Mouse (Mus musculus) intestine, embryonic 14.5 days (tissue): ENCODE measurements around the gene Nrp1. TPM values are rescaled to one million over a fixed set of nuclear protein-coding genes. Genes with fewer than 3 reads are reported as not detected.

Experiments used
- ATAC-seq: fragments of 200-750 bp; cut with Nextera tagmentation; replicated peaks from 2 replicates; pipeline ENCODE4 v1.8.0; 2017; ENCODE audit warnings: low read depth, moderate number of reproducible peaks, moderate TSS enrichment, moderate library complexity; ENCODE audit not compliant: low FRiP score, low TSS enrichment
- DNase-seq: peaks from one replicate; pipeline ENCODE4 v3.0.0-alpha.2; 2018; ENCODE audit warnings: low spot score
- H3K27ac ChIP-seq: fragments of 300-500 bp; sonication (generic); 2 replicates; pipeline ENCODE4 v1.5.1; 2014; ENCODE audit warnings: low read depth, mild to moderate bottlenecking, control low read depth
- H3K27me3 ChIP-seq: fragments of 300-500 bp; sonication (generic); replicated peaks from 2 replicates; pipeline ENCODE4 v1.6.1; 2014; ENCODE audit warnings: low read length, control low read depth; ENCODE audit not compliant: control insufficient read depth, insufficient read depth
- H3K36me3 ChIP-seq: fragments of 300-500 bp; sonication (generic); 2 replicates; pipeline ENCODE4 v1.6.1; 2014; ENCODE audit warnings: low read length, control low read depth; ENCODE audit not compliant: control insufficient read depth, insufficient read depth
- H3K4me1 ChIP-seq: fragments of 300-500 bp; sonication (generic); replicated peaks from 2 replicates; pipeline ENCODE4 v1.6.1; 2014; ENCODE audit warnings: low read length, control low read depth, mixed read lengths; ENCODE audit not compliant: control insufficient read depth, insufficient read depth
- H3K4me2 ChIP-seq: fragments of 300-500 bp; sonication (generic); 2 replicates; pipeline ENCODE4 v1.6.1; 2014; ENCODE audit warnings: low read length
- H3K4me3 ChIP-seq: fragments of 300-500 bp; sonication (generic); 2 replicates; pipeline ENCODE4 v1.5.1; 2014; ENCODE audit warnings: low read depth, low read length, control low read depth, mixed read lengths
- H3K9ac ChIP-seq: fragments of 300-500 bp; sonication (generic); 2 replicates; pipeline ENCODE4 v1.6.1; 2014; ENCODE audit warnings: mild to moderate bottlenecking, low read length
- H3K9me3 ChIP-seq: fragments of 300-500 bp; sonication (generic); 2 replicates; pipeline ENCODE4 v1.6.1; 2016; ENCODE audit warnings: low read length, control low read depth; ENCODE audit not compliant: control insufficient read depth
- WGBS: fragments of 180-500 bp; shearing (Covaris S2); extraction: QIAGEN DNeasy Blood & Tissue Kit; methylation state at CpG from one replicate; pipeline ENCODE4 v1.1.7; 2014; 5-methylcytosine and 5-hydroxymethylcytosine counted together
- polyA plus RNA-seq: library from polyadenylated mRNA; unstranded; fragments of >200 nt; fragmentation: Nextera tagmentation; extraction: Ambion mirVana; gene quantifications from 2 replicates; pipeline ENCODE4 v1.2.1, GENCODE M21; 2014

Gene Nrp1
- polyA plus RNA-seq, 1 experiment from 2014 or later: 66.0 TPM

- 65% methylated on average over 5 of the region's 5 CpGs for WGBS
- Histone ChIP-seq H3K36me3 (peaks cover 33% of the 10 kb centered on the region), H3K4me2 (no peak overlapping the region), H3K4me1 (no peaks in the 10 kb centered on the region), H3K4me3 (no peak overlapping the region), H3K9me3 (no peaks in the 10 kb centered on the region), H3K27ac (no peak overlapping the region), H3K27me3 (no peaks in the 10 kb centered on the region), H3K9ac (no peak overlapping the region)
- peak; percentile 57 for ATAC-seq
- no peak for DNase-seq
Observed at GRCm38 (mm10) chr8:128473456-128474239, 115.2 kb downstream of the Nrp1 start.

- no peaks in the 10 kb centered on the region for H3K9me3 ChIP-seq
- ATAC-seq (no peak), DNase-seq (no peak)
- H3K4me2 ChIP-seq: no peak overlapping the region
- H3K36me3 ChIP-seq: peaks cover 28% of the 10 kb centered on the region
- H3K27ac ChIP-seq: 0 out of 2 replicates have a peak overlapping the region, but pooled peaks have one; percentile 11
- H3K27me3 ChIP-seq: no peaks in the 10 kb centered on the region
- WGBS: 47% methylated on average over 2 of the region's 2 CpGs
- no peak overlapping the region for H3K9ac ChIP-seq
- H3K4me1 ChIP-seq: no peaks in the 10 kb centered on the region
- H3K4me3 ChIP-seq: no peak overlapping the region
Observed at GRCm38 (mm10) chr8:128474614-128475013, 116.2 kb downstream of the Nrp1 start.

DNA sequence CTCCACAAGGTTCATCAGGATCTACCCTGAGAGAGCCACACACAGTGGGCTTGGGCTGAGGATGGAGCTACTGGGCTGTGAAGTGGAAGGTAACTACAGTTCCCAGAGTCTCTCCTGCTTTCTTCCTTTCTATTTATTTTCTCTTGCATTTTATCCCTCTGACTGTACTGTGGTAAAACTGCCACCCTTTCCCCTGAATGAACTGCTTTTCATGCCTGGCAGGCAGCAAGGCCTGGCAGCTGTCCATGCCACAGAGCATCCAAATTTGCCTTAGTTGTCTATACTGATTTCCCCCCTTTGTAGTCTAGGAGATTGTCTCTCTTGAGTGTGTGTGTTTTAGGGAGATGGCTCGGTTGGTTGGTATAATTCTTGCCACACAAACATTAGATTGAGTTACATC lies 117.8 kb downstream of the Nrp1 start:
- Histone ChIP-seq H3K4me3 (no peak overlapping the region), H3K27ac (no peak overlapping the region), H3K36me3 (peaks cover 27% of the 10 kb centered on the region), H3K4me2 (no peak overlapping the region), H3K9ac (no peak overlapping the region), H3K27me3 (no peaks in the 10 kb centered on the region), H3K4me1 (no peaks in the 10 kb centered on the region), H3K9me3 (no peaks in the 10 kb centered on the region)
- DNase-seq (no peak), ATAC-seq (no peak)
- WGBS: 78% methylated on average over 1 of the region's 1 CpGs

DNA sequence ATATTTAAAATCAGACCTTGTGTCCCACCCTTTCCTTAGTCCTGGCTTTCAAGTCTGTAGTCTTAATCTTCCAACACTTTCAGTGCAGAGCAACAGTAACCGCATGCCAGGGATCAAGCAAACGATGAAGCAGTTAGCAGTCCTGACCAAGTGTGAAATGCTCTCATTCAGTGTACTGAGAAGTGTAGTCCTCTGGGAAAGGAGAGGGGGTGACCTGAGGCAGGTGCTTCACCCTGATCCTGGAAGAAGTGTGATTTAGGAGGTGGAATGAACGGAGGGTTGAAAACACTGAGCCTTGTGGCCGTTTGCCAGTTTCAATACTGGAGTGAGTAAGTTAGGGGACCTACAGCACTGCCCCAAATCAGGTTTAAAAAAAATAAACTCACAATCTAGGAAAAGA lies 119.6 kb downstream of the Nrp1 start:
- H3K27ac ChIP-seq: no peak overlapping the region
- no peak for ATAC-seq
- H3K4me2 ChIP-seq: no peak overlapping the region
- no peaks in the 10 kb centered on the region for H3K27me3 ChIP-seq
- 85% methylated on average over 4 of the region's 4 CpGs for WGBS
- DNase-seq: no peak
- no peak overlapping the region for H3K9ac ChIP-seq
- H3K9me3 ChIP-seq: no peaks in the 10 kb centered on the region
- H3K4me1 ChIP-seq: no peaks in the 10 kb centered on the region
- H3K36me3 ChIP-seq: peaks cover 24% of the 10 kb centered on the region
- H3K4me3 ChIP-seq: no peak overlapping the region

DNA sequence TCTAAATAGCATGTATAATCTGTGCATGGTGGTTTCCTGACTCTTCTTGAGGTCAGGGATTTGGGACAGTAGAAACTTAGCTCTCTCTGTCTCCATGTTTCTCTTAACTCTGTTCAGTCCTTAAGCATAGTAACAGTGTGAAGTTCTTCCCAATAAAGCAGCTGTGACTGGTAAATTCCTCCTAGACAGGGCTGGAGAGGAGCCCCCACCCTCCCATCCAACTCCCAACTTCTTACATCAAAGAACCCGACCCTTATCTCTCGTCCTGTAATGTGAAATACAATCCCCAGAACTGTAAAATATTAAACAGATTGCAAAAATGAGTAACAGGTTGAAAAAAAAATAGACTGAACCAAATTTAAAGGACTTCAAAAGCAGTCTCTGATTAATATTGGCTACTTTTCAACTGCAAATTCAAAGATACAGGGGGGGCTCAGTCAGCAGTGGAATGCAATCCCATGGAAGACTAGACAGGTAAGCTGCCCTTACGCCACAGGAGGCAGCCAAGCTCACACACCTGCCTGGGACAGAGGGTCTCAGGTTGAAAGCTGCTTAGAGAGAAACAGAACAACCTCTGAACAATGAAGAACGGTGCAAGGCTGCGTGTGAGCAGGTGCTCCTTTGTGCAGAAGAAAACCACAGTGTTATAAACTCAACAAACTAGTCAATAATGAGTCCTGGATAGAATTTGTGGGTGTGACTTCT lies 121.1 kb downstream of the Nrp1 start:
- ATAC-seq (no peak), DNase-seq (no peak)
- Histone ChIP-seq H3K4me3 (no peak overlapping the region), H3K27ac (no peak overlapping the region), H3K36me3 (peaks cover 24% of the 10 kb centered on the region), H3K4me1 (no peaks in the 10 kb centered on the region), H3K9ac (no peak overlapping the region), H3K27me3 (no peaks in the 10 kb centered on the region), H3K4me2 (no peak overlapping the region), H3K9me3 (no peaks in the 10 kb centered on the region)
- 54% methylated on average over 5 of the region's 5 CpGs for WGBS

DNA sequence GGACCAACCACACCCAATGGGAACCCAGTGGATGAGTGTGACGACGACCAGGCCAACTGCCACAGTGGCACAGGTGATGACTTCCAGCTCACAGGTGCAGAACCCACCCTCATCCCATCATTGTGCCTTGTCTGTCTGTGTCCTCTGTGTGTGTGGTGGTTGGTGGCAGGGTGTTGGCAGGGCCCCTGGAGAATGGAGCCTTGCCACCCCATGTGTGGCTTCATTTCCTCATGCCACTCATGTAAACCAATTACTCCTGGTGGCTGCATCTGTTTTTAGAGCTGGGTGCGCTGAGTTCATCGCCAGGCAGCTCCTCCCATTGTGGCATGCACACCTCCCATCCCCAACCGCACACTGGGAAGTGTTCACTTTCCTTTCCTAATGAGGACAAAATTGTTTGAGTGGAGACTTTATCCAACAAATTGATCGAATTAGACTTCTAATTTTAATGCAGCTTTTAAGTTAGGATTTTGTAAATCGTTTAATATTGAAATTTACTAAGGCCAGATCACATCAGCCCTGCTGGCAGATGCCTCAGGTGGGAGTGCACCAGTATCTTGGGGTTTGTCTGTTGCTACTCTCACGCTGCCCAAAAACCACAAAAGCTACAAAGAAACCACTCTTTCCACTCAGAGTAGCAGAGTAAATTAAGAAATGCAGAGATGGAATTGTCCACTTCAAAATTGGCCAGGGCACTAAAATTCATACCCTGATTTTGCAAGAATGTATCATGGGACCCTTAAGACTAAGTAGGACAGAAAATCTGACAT lies 122.7 kb downstream of the Nrp1 start:
- no peak overlapping the region for H3K27ac ChIP-seq
- no peak for ATAC-seq
- 79% methylated on average over 8 of the region's 8 CpGs for WGBS
- H3K4me3 ChIP-seq: no peak overlapping the region
- no peaks in the 10 kb centered on the region for H3K27me3 ChIP-seq
- no peak overlapping the region for H3K9ac ChIP-seq
- no peaks in the 10 kb centered on the region for H3K4me1 ChIP-seq
- peaks cover 24% of the 10 kb centered on the region for H3K36me3 ChIP-seq
- DNase-seq: no peak
- H3K9me3 ChIP-seq: no peaks in the 10 kb centered on the region
- H3K4me2 ChIP-seq: no peak overlapping the region

- ATAC-seq: no peak
- 0 out of 2 replicates have a peak, but pooled peaks cover 6% of the 10 kb centered on the region for H3K4me1 ChIP-seq
- 83% methylated on average over 3 of the region's 3 CpGs for WGBS
Observed at GRCm38 (mm10) chr8:128483344-128483743, 124.9 kb downstream of the Nrp1 start.

GRCm38 (mm10) chr8:128484720-128485124 lies 126.3 kb downstream of the Nrp1 start:
- ATAC-seq: no peak
- H3K4me1 ChIP-seq: peaks cover 6% of the 10 kb centered on the region; the same call in 1 of the 2 replicates

More at GRCm38 (mm10) chr8:128483344-128483743, 124.9 kb downstream of the Nrp1 start:
- Histone ChIP-seq H3K27ac (no peak overlapping the region), H3K4me2 (no peak overlapping the region), H3K9ac (no peak overlapping the region), H3K9me3 (no peaks in the 10 kb centered on the region), H3K27me3 (no peaks in the 10 kb centered on the region), H3K4me3 (no peak overlapping the region), H3K36me3 (peaks cover 10% of the 10 kb centered on the region; the same call in 1 of the 2 replicates)
- no peak for DNase-seq

More at GRCm38 (mm10) chr8:128484720-128485124, 126.3 kb downstream of the Nrp1 start:
- H3K4me3 ChIP-seq: no peak overlapping the region
- WGBS: 95% methylated on average over 1 of the region's 1 CpGs
- H3K9ac ChIP-seq: no peak overlapping the region
- peaks cover 17% of the 10 kb centered on the region for H3K36me3 ChIP-seq
- no peaks in the 10 kb centered on the region for H3K27me3 ChIP-seq
- no peak for DNase-seq
- no peak overlapping the region for H3K4me2 ChIP-seq
- no peaks in the 10 kb centered on the region for H3K9me3 ChIP-seq
- H3K27ac ChIP-seq: no peak overlapping the region
